Mouse (Mus musculus): ENCODE measurements around the gene Tspan4.

- no peak for TF ChIP-seq CTCF (conservative IDR thresholded peaks at IDR 0.05; ENCODE audit: low read length)
- TF ChIP-seq NANOG (IDR thresholded peaks at IDR 0.05; ENCODE audit: borderline replicate concordance, low read length), result no peak
- no peak for TF ChIP-seq POU5F1 (IDR thresholded peaks at IDR 0.05; ENCODE audit: borderline replicate concordance, low read length)
These were observed 44.3 kb upstream of the Tspan4 start for GRCm38 (mm10) chr7:141430585-141431240.

Measured in E14TG2a.4 (cell line).